Mouse (Mus musculus): Measurements from ENCODE around the gene She. TPM values are rescaled to one million over a fixed set of nuclear protein-coding genes. Genes with fewer than 3 reads are reported as not detected.

The She gene
- polyA plus RNA-seq, 1 experiment from 2014 or later, result 2.5 TPM

GRCm38 (mm10) chr3:89800774-89801506, 30.2 kb upstream of the She start:
- no peak overlapping the region for H3K27ac ChIP-seq (replicated peaks)
- WGBS, result 68% methylated on average over 5 of the region's 5 CpGs
- no peaks in the 10 kb centered on the region for H3K9me3 ChIP-seq
- no peaks in the 10 kb centered on the region for H3K36me3 ChIP-seq
- no peak for ATAC-seq (ENCODE audit: low read depth)
- no peak overlapping the region for H3K4me3 ChIP-seq
- H3K9ac ChIP-seq, result no peak overlapping the region
- H3K4me2 ChIP-seq, result no peak overlapping the region
- H3K4me1 ChIP-seq (replicated peaks), result peaks cover 5% of the 10 kb centered on the region
- no peaks in the 10 kb centered on the region for H3K27me3 ChIP-seq

- no peak overlapping the region for H3K9ac ChIP-seq
- no peaks in the 10 kb centered on the region for H3K9me3 ChIP-seq
- 40% methylated on average over 3 of the region's 3 CpGs for WGBS
- ATAC-seq (ENCODE audit: low read depth), result no peak
- no peak overlapping the region for H3K27ac ChIP-seq (replicated peaks)
- no peak overlapping the region for H3K4me2 ChIP-seq
- peaks cover 5% of the 10 kb centered on the region for H3K4me1 ChIP-seq (replicated peaks)
- no peaks in the 10 kb centered on the region for H3K36me3 ChIP-seq
- H3K27me3 ChIP-seq, result no peaks in the 10 kb centered on the region
- no peak overlapping the region for H3K4me3 ChIP-seq
Measured at GRCm38 (mm10) chr3:89801507-89801847, 29.7 kb upstream of the She start.

GRCm38 (mm10) chr3:89802876-89803275, 28.3 kb upstream of the She start:
- H3K4me3 ChIP-seq, result no peak overlapping the region
- H3K4me1 ChIP-seq (replicated peaks), result peaks cover 5% of the 10 kb centered on the region
- H3K36me3 ChIP-seq, result no peaks in the 10 kb centered on the region
- H3K27me3 ChIP-seq, result no peaks in the 10 kb centered on the region
- no peak overlapping the region for H3K27ac ChIP-seq (replicated peaks)
- WGBS, result 78% methylated on average over 15 of the region's 15 CpGs
- H3K9me3 ChIP-seq, result no peaks in the 10 kb centered on the region
- no peak overlapping the region for H3K4me2 ChIP-seq
- ATAC-seq (ENCODE audit: low read depth), result no peak
- H3K9ac ChIP-seq, result no peak overlapping the region

- H3K27me3 ChIP-seq, result no peaks in the 10 kb centered on the region
- 65% methylated on average over 4 of the region's 4 CpGs for WGBS
- 0 out of 2 replicates have a peak, but pooled peaks cover 4% of the 10 kb centered on the region for H3K9me3 ChIP-seq
- no peak overlapping the region for H3K9ac ChIP-seq
- H3K4me3 ChIP-seq, result no peak overlapping the region
- no peaks in the 10 kb centered on the region for H3K36me3 ChIP-seq
- H3K27ac ChIP-seq (replicated peaks), result no peak overlapping the region
- no peak for ATAC-seq (ENCODE audit: low read depth)
- no peak overlapping the region for H3K4me2 ChIP-seq
- H3K4me1 ChIP-seq (replicated peaks), result no peaks in the 10 kb centered on the region
Measured at GRCm38 (mm10) chr3:89805179-89805578, 26.0 kb upstream of the She start.

GRCm38 (mm10) chr3:89806751-89807150, 24.4 kb upstream of the She start:
- Histone ChIP-seq H3K4me1 (replicated peaks) (no peaks in the 10 kb centered on the region), H3K4me2 (no peak overlapping the region), H3K4me3 (no peak overlapping the region), H3K9ac (no peak overlapping the region), H3K9me3 (0 out of 2 replicates have a peak, but pooled peaks cover 5% of the 10 kb centered on the region), H3K27me3 (no peaks in the 10 kb centered on the region), H3K27ac (replicated peaks) (no peak overlapping the region), H3K36me3 (no peaks in the 10 kb centered on the region)
- WGBS, result 94% methylated on average over 2 of the region's 2 CpGs
- ATAC-seq (ENCODE audit: low read depth), result no peak

GRCm38 (mm10) chr3:89807171-89807570, 24.0 kb upstream of the She start:
- ATAC-seq (ENCODE audit: low read depth), result no peak
- H3K9ac ChIP-seq, result no peak overlapping the region
- no peaks in the 10 kb centered on the region for H3K4me1 ChIP-seq (replicated peaks)
- no peak overlapping the region for H3K4me3 ChIP-seq
- no peaks in the 10 kb centered on the region for H3K27me3 ChIP-seq
- no peaks in the 10 kb centered on the region for H3K36me3 ChIP-seq
- no peak overlapping the region for H3K4me2 ChIP-seq
- no peak overlapping the region for H3K27ac ChIP-seq (replicated peaks)
- 91% methylated on average over 3 of the region's 3 CpGs for WGBS
- 0 out of 2 replicates have a peak, but pooled peaks cover 5% of the 10 kb centered on the region for H3K9me3 ChIP-seq

- H3K9me3 ChIP-seq, result 0 out of 2 replicates have a peak, but pooled peaks cover 5% of the 10 kb centered on the region
- no peaks in the 10 kb centered on the region for H3K36me3 ChIP-seq
- no peak overlapping the region for H3K9ac ChIP-seq
- no peak overlapping the region for H3K27ac ChIP-seq (replicated peaks)
- H3K4me3 ChIP-seq, result no peak overlapping the region
- WGBS, result 84% methylated on average over 5 of the region's 5 CpGs
- ATAC-seq (ENCODE audit: low read depth), result no peak
- no peaks in the 10 kb centered on the region for H3K4me1 ChIP-seq (replicated peaks)
- no peaks in the 10 kb centered on the region for H3K27me3 ChIP-seq
- no peak overlapping the region for H3K4me2 ChIP-seq
Measured at GRCm38 (mm10) chr3:89807881-89808280, 23.3 kb upstream of the She start.

- 53% methylated on average over 9 of the region's 9 CpGs for WGBS
- Histone ChIP-seq H3K27me3 (no peaks in the 10 kb centered on the region), H3K4me1 (replicated peaks) (no peaks in the 10 kb centered on the region), H3K4me3 (no peak overlapping the region), H3K36me3 (no peaks in the 10 kb centered on the region), H3K27ac (replicated peaks) (no peak overlapping the region), H3K9me3 (0 out of 2 replicates have a peak, but pooled peaks cover 5% of the 10 kb centered on the region), H3K4me2 (no peak overlapping the region), H3K9ac (no peak overlapping the region)
- no peak for ATAC-seq (ENCODE audit: low read depth)
Measured at GRCm38 (mm10) chr3:89808638-89809037, 22.5 kb upstream of the She start.

GRCm38 (mm10) chr3:89810841-89811240, 20.3 kb upstream of the She start:
- no peak overlapping the region for H3K4me2 ChIP-seq

GRCm38 (mm10) chr3:89812166-89812565, 19.0 kb upstream of the She start:
- WGBS, result 69% methylated on average over 3 of the region's 3 CpGs
- Histone ChIP-seq H3K36me3 (no peaks in the 10 kb centered on the region), H3K4me2 (no peak overlapping the region), H3K4me3 (no peak overlapping the region), H3K4me1 (replicated peaks) (no peaks in the 10 kb centered on the region), H3K9me3 (0 out of 2 replicates have a peak, but pooled peaks cover 5% of the 10 kb centered on the region), H3K27ac (replicated peaks) (no peak overlapping the region), H3K9ac (no peak overlapping the region), H3K27me3 (no peaks in the 10 kb centered on the region; the same call in 1 of the 2 replicates)
- no peak for ATAC-seq (ENCODE audit: low read depth)

More at GRCm38 (mm10) chr3:89810841-89811240, 20.3 kb upstream of the She start:
- Histone ChIP-seq H3K4me1 (replicated peaks) (no peaks in the 10 kb centered on the region), H3K9me3 (0 out of 2 replicates have a peak, but pooled peaks cover 5% of the 10 kb centered on the region), H3K9ac (no peak overlapping the region), H3K4me3 (no peak overlapping the region), H3K27ac (replicated peaks) (no peak overlapping the region), H3K27me3 (no peaks in the 10 kb centered on the region), H3K36me3 (no peaks in the 10 kb centered on the region)
- ATAC-seq (ENCODE audit: low read depth), result no peak

GRCm38 (mm10) chr3:89814051-89814450, 17.1 kb upstream of the She start:
- Histone ChIP-seq H3K9ac (no peak overlapping the region), H3K27ac (replicated peaks) (no peak overlapping the region), H3K4me1 (replicated peaks) (no peaks in the 10 kb centered on the region), H3K36me3 (no peaks in the 10 kb centered on the region), H3K4me3 (no peak overlapping the region), H3K27me3 (no peaks in the 10 kb centered on the region; the same call in 1 of the 2 replicates), H3K4me2 (no peak overlapping the region), H3K9me3 (0 out of 2 replicates have a peak, but pooled peaks cover 5% of the 10 kb centered on the region)
- no peak for ATAC-seq (ENCODE audit: low read depth)
- WGBS, result 80% methylated on average over 7 of the region's 7 CpGs

GRCm38 (mm10) chr3:89817056-89817455, 14.1 kb upstream of the She start:
- Histone ChIP-seq H3K9ac (no peak overlapping the region), H3K4me3 (no peak overlapping the region), H3K4me2 (no peak overlapping the region), H3K36me3 (no peaks in the 10 kb centered on the region), H3K27me3 (no peaks in the 10 kb centered on the region; the same call in 1 of the 2 replicates), H3K4me1 (replicated peaks) (no peaks in the 10 kb centered on the region), H3K27ac (replicated peaks) (no peak overlapping the region), H3K9me3 (no peaks in the 10 kb centered on the region)
- no peak for ATAC-seq (ENCODE audit: low read depth)
- 62% methylated on average over 4 of the region's 4 CpGs for WGBS

GRCm38 (mm10) chr3:89818605-89819004, 12.6 kb upstream of the She start:
- Histone ChIP-seq H3K9ac (no peak overlapping the region), H3K4me2 (no peak overlapping the region), H3K27me3 (no peaks in the 10 kb centered on the region; the same call in 1 of the 2 replicates), H3K9me3 (no peaks in the 10 kb centered on the region), H3K36me3 (no peaks in the 10 kb centered on the region), H3K4me3 (no peak overlapping the region), H3K27ac (replicated peaks) (no peak overlapping the region), H3K4me1 (replicated peaks) (no peaks in the 10 kb centered on the region)
- ATAC-seq (ENCODE audit: low read depth), result no peak
- 81% methylated on average over 3 of the region's 3 CpGs for WGBS

All from neural tube, embryonic 13.5 days (tissue).